Mouse (Mus musculus) embryonic facial prominence, embryonic 14.5 days (tissue): Measurements from ENCODE around the gene Mrps34. TPM values are rescaled to one million over a fixed set of nuclear protein-coding genes. Genes with fewer than 3 reads are reported as not detected.

Source experiments
- ATAC-seq: fragments of 200-750 bp; cut with Nextera tagmentation; 2 replicates; pipeline ENCODE4 v1.8.0; 2017; ENCODE audit warnings: low read depth, moderate number of reproducible peaks, moderate TSS enrichment
- DNase-seq: peaks from one replicate; pipeline ENCODE4 v3.0.0-alpha.2; 2015; ENCODE audit warnings: low spot score
- H3K27ac ChIP-seq: fragments of 300-500 bp; sonication (generic); replicated peaks from 2 replicates; pipeline ENCODE4 v1.5.1; 2014; ENCODE audit warnings: low read depth, mild to moderate bottlenecking, low read length, moderate library complexity
- H3K27me3 ChIP-seq: fragments of 300-500 bp; sonication (generic); replicated peaks from 2 replicates; pipeline ENCODE4 v1.6.1; 2014; ENCODE audit warnings: low read length; ENCODE audit not compliant: control insufficient read depth, insufficient read depth
- H3K36me3 ChIP-seq: fragments of 300-500 bp; sonication (generic); 2 replicates; pipeline ENCODE4 v1.6.1; 2014; ENCODE audit warnings: low read length, mixed read lengths; ENCODE audit not compliant: control insufficient read depth, insufficient read depth
- H3K4me1 ChIP-seq: fragments of 300-500 bp; sonication (generic); 2 replicates; pipeline ENCODE4 v1.6.1; 2014; ENCODE audit warnings: antibody characterized with exemption, low read length; ENCODE audit not compliant: control insufficient read depth, insufficient read depth
- H3K4me2 ChIP-seq: fragments of 300-500 bp; sonication (generic); 2 replicates; pipeline ENCODE4 v1.6.1; 2014; ENCODE audit warnings: low read depth, mild to moderate bottlenecking, low read length, moderate library complexity, mixed read lengths
- H3K4me3 ChIP-seq: fragments of 300-500 bp; sonication (generic); 2 replicates; pipeline ENCODE4 v1.5.1; 2014; ENCODE audit warnings: low read depth, mild to moderate bottlenecking, low read length
- H3K9ac ChIP-seq: fragments of 300-500 bp; sonication (generic); 2 replicates; pipeline ENCODE4 v1.6.1; 2014; ENCODE audit warnings: low read depth, mild to moderate bottlenecking, low read length, moderate library complexity, mixed read lengths
- H3K9me3 ChIP-seq: fragments of 300-500 bp; sonication (generic); 2 replicates; pipeline ENCODE4 v1.6.1; 2016; ENCODE audit warnings: low read length; ENCODE audit not compliant: control insufficient read depth
- WGBS: fragments of 180-500 bp; shearing (Covaris S2); extraction: QIAGEN DNeasy Blood & Tissue Kit; methylation state at CpG from one replicate; pipeline ENCODE4 v1.1.7; 2014; 5-methylcytosine and 5-hydroxymethylcytosine counted together
- polyA plus RNA-seq: library from polyadenylated mRNA; unstranded; fragments of >200 nt; fragmentation: Nextera tagmentation; extraction: Ambion mirVana; gene quantifications from 2 replicates; pipeline ENCODE4 v1.2.1, GENCODE M21; 2014

The Mrps34 gene
- polyA plus RNA-seq, 1 experiment from 2014 or later, result 78.7 TPM

GRCm38 (mm10) chr17:24856589-24856988, 38.3 kb upstream of the Mrps34 start:
- H3K36me3 ChIP-seq, result peaks cover 43% of the 10 kb centered on the region

DNA sequence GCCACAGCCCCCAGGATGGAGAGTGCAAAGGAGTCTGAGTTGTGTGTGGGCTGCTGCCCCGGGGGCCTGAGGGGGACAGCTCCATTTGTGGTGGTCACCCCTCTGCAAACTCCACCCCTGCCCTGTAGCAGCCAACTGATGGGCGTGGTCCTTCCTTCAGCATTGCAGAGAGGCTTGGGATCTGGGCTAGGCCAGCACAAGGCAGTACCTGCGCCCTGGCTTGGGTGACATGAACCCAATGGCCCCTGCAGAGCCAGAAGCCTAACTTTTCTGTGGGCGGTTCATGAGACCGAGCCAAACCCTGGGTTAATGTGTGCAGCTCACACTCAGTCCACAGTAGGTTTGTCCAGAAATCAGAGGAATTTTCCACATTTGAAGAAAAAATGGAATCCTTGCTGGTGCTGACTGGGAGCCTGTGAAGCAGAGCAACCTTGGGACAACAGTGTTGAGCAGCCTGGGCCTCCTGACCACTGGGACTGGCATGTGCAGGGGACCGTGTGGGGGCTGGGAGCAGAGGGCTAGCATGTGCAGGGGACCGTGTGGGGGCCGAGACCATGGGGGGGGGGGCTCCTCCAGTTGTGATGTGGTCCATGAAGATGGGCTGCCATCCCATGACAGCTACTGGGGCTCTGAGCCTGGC, 37.0 kb upstream of the Mrps34 start:
- H3K4me2 ChIP-seq, result no peak overlapping the region
- H3K27ac ChIP-seq, result no peak overlapping the region
- no peak for DNase-seq
- no peaks in the 10 kb centered on the region for H3K4me1 ChIP-seq
- no peak overlapping the region for H3K9ac ChIP-seq
- no peaks in the 10 kb centered on the region for H3K9me3 ChIP-seq
- whole genome bisulfite sequencing, result 81% methylated on average over 8 of the region's 8 CpGs
- ATAC-seq, result no peak
- H3K27me3 ChIP-seq, result no peaks in the 10 kb centered on the region
- H3K4me3 ChIP-seq, result no peak overlapping the region
- peaks cover 53% of the 10 kb centered on the region for H3K36me3 ChIP-seq

More at GRCm38 (mm10) chr17:24856589-24856988, 38.3 kb upstream of the Mrps34 start:
- ATAC-seq (no peak), DNase-seq (no peak)
- Histone ChIP-seq H3K4me1 (no peaks in the 10 kb centered on the region), H3K27ac (no peak overlapping the region), H3K4me2 (no peak overlapping the region), H3K4me3 (no peak overlapping the region), H3K9me3 (no peaks in the 10 kb centered on the region), H3K9ac (no peak overlapping the region), H3K27me3 (peaks cover 3% of the 10 kb centered on the region; the same call in 1 of the 2 replicates)
- 94% methylated on average over 13 of the region's 13 CpGs for WGBS

DNA sequence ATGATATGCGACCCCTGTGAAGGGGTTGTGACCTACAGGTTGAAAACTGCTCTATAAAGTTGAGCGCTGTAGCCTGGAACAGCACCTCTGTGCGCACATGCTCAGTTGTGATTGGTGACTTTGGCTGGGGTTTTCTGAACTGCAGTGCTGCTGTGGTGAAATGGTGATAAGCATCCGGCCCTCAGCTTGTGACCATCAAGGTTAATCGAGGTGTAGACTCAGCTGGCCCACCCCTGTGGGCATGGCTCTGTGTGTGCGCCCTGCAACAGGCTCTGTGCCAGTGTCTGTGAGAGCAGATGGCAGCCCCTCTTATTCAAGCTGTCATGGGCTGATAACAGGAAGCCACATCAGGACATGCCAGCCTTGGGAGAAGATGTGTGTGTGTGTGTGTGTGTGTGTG, 35.9 kb upstream of the Mrps34 start:
- H3K9ac ChIP-seq, result no peak overlapping the region
- no peak overlapping the region for H3K4me3 ChIP-seq
- H3K27ac ChIP-seq, result no peak overlapping the region
- no peak overlapping the region for H3K4me2 ChIP-seq
- ATAC-seq, result no peak
- WGBS, result 83% methylated on average over 6 of the region's 6 CpGs
- H3K4me1 ChIP-seq, result no peaks in the 10 kb centered on the region
- DNase-seq, result no peak
- peaks cover 51% of the 10 kb centered on the region for H3K36me3 ChIP-seq
- H3K27me3 ChIP-seq, result no peaks in the 10 kb centered on the region
- H3K9me3 ChIP-seq, result no peaks in the 10 kb centered on the region

DNA sequence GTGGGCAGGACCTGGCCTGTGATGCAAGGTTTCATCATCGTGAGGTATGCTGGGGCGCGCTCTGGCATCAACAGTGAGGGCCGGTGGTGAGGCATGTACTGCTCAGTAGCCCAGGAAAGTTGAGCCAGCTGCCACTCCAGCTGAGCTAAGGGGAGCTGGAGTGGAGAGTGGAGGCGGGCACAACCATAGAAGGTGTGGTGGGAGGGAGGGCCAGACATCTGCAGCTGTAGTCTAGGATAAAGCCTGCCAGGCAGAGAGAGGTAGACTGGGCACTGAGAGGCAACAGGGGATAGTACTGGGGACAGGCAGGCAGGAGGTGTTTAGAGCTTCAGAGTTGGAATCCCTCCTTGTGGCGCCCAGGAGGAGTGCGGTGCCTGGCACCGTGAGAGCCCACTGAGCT, 34.8 kb upstream of the Mrps34 start:
- no peak for ATAC-seq
- Histone ChIP-seq H3K9me3 (no peaks in the 10 kb centered on the region), H3K4me2 (no peak overlapping the region), H3K36me3 (peaks cover 50% of the 10 kb centered on the region), H3K4me1 (no peaks in the 10 kb centered on the region), H3K27me3 (no peaks in the 10 kb centered on the region), H3K9ac (no peak overlapping the region), H3K27ac (no peak overlapping the region), H3K4me3 (no peak overlapping the region)
- WGBS, result 96% methylated on average over 7 of the region's 8 CpGs
- DNase-seq, result no peak

- no peaks in the 10 kb centered on the region for H3K9me3 ChIP-seq
- H3K4me2 ChIP-seq, result no peak overlapping the region
- DNase-seq (no peak), ATAC-seq (no peak)
- no peak overlapping the region for H3K9ac ChIP-seq
- 95% methylated on average over 3 of the region's 3 CpGs for WGBS
- H3K4me3 ChIP-seq, result no peak overlapping the region
- no peak overlapping the region for H3K27ac ChIP-seq
- peaks cover 46% of the 10 kb centered on the region for H3K36me3 ChIP-seq
- H3K27me3 ChIP-seq, result no peaks in the 10 kb centered on the region
- no peaks in the 10 kb centered on the region for H3K4me1 ChIP-seq
Observed at GRCm38 (mm10) chr17:24861785-24862184, 33.1 kb upstream of the Mrps34 start.

- no peaks in the 10 kb centered on the region for H3K27me3 ChIP-seq
- ATAC-seq (no peak), DNase-seq (no peak)
- no peak within 1 kb of the TSS; the same call in 1 of the 2 replicates for H3K9ac ChIP-seq
- H3K4me1 ChIP-seq, result no peaks in the 10 kb centered on the region
- H3K4me3 ChIP-seq, result no peak within 1 kb of the TSS
- H3K4me2 ChIP-seq, result no peak within 1 kb of the TSS
- WGBS, result 85% methylated on average over 8 of the region's 8 CpGs
- no peaks in the 10 kb centered on the region for H3K9me3 ChIP-seq
- H3K36me3 ChIP-seq, result peaks cover 36% of the 10 kb centered on the region
- H3K27ac ChIP-seq, result no peak within 1 kb of the TSS
Observed at GRCm38 (mm10) chr17:24865776-24866175, 29.1 kb upstream of the Mrps34 start, which contains the start of gene Igfals. Gene Igfals (plus strand): TSS chr17:24865997.

DNA sequence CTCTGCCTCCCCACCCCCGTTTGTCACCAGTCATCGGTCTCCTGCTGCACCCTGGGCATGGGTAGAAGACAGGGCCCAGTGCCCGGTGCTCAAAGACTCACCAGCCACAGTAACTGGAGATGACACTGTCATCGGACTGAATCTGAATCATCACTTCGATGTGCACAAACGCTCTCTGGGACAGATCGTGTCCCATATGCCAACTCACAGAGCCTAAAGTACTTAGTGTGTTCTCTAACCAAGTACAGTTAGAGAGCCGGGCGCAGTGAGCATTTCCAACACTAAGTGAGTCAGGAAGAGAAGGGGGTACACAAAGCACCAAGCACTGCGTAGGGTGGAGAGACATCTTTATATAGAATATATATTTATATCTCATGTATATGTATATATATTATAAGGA, 27.0 kb upstream of the Mrps34 start:
- Histone ChIP-seq H3K4me2 (no peak overlapping the region), H3K27ac (no peak overlapping the region), H3K4me1 (no peaks in the 10 kb centered on the region), H3K9ac (no peak overlapping the region), H3K4me3 (no peak overlapping the region), H3K27me3 (no peaks in the 10 kb centered on the region), H3K36me3 (peaks cover 17% of the 10 kb centered on the region; the same call in 1 of the 2 replicates), H3K9me3 (no peaks in the 10 kb centered on the region)
- DNase-seq (no peak), ATAC-seq (no peak)
- WGBS, result 89% methylated on average over 10 of the region's 10 CpGs

DNA sequence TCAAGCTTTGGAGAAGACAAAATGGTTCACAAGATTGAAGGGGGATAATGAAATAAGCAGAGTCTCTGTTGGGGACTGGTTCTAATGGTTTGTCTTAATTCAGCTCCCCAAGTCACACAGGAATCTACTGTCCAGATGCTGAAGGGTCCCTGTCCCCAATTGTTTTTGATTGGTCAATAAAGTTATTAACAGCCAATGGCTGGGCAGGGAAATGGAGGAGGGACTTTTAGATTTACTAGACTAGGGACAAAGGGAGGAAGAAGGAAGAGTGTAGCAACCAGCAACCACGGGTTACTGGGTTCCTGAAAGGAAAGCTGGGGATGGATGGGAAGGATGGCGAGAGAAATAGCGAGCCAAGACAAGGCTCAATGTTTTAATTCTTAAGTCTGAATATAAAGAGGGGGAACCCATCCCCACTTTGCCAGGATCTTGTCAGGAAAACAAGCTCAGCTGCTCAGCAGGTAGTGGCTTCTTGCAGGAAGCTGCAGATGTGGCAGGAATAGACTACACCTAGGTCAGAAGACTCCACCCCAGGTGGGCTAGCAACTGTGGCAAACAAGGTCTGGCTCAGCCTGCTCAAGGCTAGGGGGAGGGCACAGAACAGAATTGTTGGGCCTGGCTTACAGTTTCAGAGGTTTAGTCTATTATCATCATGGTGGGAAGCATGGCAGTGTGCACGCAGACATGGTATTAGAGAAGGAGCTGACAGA, 21.1 kb upstream of the Mrps34 start:
- Histone ChIP-seq H3K9ac (no peak overlapping the region), H3K36me3 (no peaks in the 10 kb centered on the region), H3K4me1 (no peaks in the 10 kb centered on the region), H3K27me3 (no peaks in the 10 kb centered on the region), H3K9me3 (no peaks in the 10 kb centered on the region), H3K4me3 (no peak overlapping the region), H3K27ac (no peak overlapping the region), H3K4me2 (no peak overlapping the region)
- no peak for ATAC-seq
- WGBS, result 57% methylated on average over 4 of the region's 4 CpGs
- no peak for DNase-seq

DNA sequence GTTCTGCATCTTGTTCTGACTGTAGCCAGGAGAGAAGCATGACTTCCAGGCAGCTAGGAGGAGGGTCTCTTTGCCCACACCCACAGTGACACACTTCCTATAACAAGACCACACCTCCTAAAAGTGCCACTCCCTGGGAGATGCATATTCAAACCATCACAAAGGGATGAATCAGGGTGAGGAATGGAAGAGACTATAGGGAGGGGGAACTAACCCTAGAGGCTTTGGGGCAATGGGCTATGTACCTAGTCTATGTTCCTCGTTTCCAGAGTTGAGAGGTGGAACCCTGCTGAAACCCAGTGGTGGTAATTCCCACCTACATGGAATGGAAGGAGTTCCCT, 20.5 kb upstream of the Mrps34 start:
- Histone ChIP-seq H3K27me3 (no peaks in the 10 kb centered on the region), H3K4me2 (no peak overlapping the region), H3K36me3 (no peaks in the 10 kb centered on the region), H3K27ac (no peak overlapping the region), H3K9ac (no peak overlapping the region), H3K4me1 (no peaks in the 10 kb centered on the region), H3K4me3 (no peak overlapping the region), H3K9me3 (no peaks in the 10 kb centered on the region)
- ATAC-seq (no peak), DNase-seq (no peak)
- 36% methylated on average over 1 of the region's 1 CpGs for WGBS
